Mouse (Mus musculus) limb, embryonic 14.5 days (tissue): Measurements from ENCODE around the gene Gm20425. TPM values are rescaled to one million over a fixed set of nuclear protein-coding genes. Genes with fewer than 3 reads are reported as not detected.

Source experiments
- ATAC-seq: fragments of 200-750 bp; cut with Nextera tagmentation; 2 replicates; pipeline ENCODE4 v1.8.0; 2017; ENCODE audit warnings: low read depth, moderate number of reproducible peaks, moderate TSS enrichment; ENCODE audit not compliant: low FRiP score
- DNase-seq: peaks from one replicate; pipeline ENCODE4 v3.0.0-alpha.2; 2015; ENCODE audit warnings: low spot score
- H3K27ac ChIP-seq: fragments of 300-500 bp; sonication (generic); replicated peaks from 2 replicates; pipeline ENCODE4 v1.5.1; 2014; ENCODE audit warnings: low read depth, mild to moderate bottlenecking, low read length, moderate library complexity, mixed read lengths
- H3K27me3 ChIP-seq: fragments of 300-500 bp; sonication (generic); 2 replicates; pipeline ENCODE4 v1.6.1; 2014; ENCODE audit warnings: low read length, mixed read lengths; ENCODE audit not compliant: control insufficient read depth, insufficient read depth
- H3K36me3 ChIP-seq: fragments of 300-500 bp; sonication (generic); 2 replicates; pipeline ENCODE4 v1.6.1; 2014; ENCODE audit warnings: mild to moderate bottlenecking, low read length, moderate library complexity, mixed read lengths; ENCODE audit not compliant: control insufficient read depth, insufficient read depth
- H3K4me1 ChIP-seq: fragments of 300-500 bp; sonication (generic); 2 replicates; pipeline ENCODE4 v1.6.1; 2014; ENCODE audit warnings: antibody characterized with exemption, low read length, mixed read lengths; ENCODE audit not compliant: control insufficient read depth, insufficient read depth
- H3K4me2 ChIP-seq: fragments of 300-500 bp; sonication (generic); replicated peaks from 2 replicates; pipeline ENCODE4 v1.6.1; 2014; ENCODE audit warnings: low read depth, mild to moderate bottlenecking, low read length, moderate library complexity; ENCODE audit not compliant: severe bottlenecking
- H3K4me3 ChIP-seq: fragments of 300-500 bp; sonication (generic); replicated peaks from 2 replicates; pipeline ENCODE4 v1.5.1; 2014; ENCODE audit warnings: low read length
- H3K9ac ChIP-seq: fragments of 300-500 bp; sonication (generic); 2 replicates; pipeline ENCODE4 v1.6.1; 2014; ENCODE audit warnings: mild to moderate bottlenecking, low read depth, low read length, moderate library complexity; ENCODE audit not compliant: severe bottlenecking
- H3K9me3 ChIP-seq: fragments of 300-500 bp; sonication (generic); 2 replicates; pipeline ENCODE4 v1.6.1; 2016; ENCODE audit warnings: low read length; ENCODE audit not compliant: control insufficient read depth
- POLR2A ChIP-seq: fragments of 200-500 bp; IDR thresholded peaks from 2 replicates; pipeline ENCODE4 v1.8.0; 2012; ENCODE audit warnings: inconsistent platforms, mild to moderate bottlenecking, moderate library complexity, borderline replicate concordance; ENCODE audit not compliant: insufficient read depth, insufficient read length; ENCODE audit errors: extremely low read depth
- WGBS: fragments of 180-500 bp; shearing (Covaris S2); extraction: QIAGEN DNeasy Blood & Tissue Kit; methylation state at CpG from one replicate; pipeline ENCODE4 v1.1.7; 2014; 5-methylcytosine and 5-hydroxymethylcytosine counted together
- polyA plus RNA-seq, 2 experiments: library from polyadenylated mRNA; depleted of rRNA in 1 of 2; stranded (reverse) in 1 of 2; unstranded in 1 of 2; fragments of >200 nt; fragmentation: Nextera tagmentation in 1 of 2; extraction: Ambion mirVana in 1 of 2; gene quantifications; 2 replicates each; pipeline versions ENCODE4 v1.2.1 to v1.2.3; 2012 to 2014

Gene Gm20425
- polyA plus RNA-seq, 2 experiments: 0.45 TPM; not detected in 1

DNA sequence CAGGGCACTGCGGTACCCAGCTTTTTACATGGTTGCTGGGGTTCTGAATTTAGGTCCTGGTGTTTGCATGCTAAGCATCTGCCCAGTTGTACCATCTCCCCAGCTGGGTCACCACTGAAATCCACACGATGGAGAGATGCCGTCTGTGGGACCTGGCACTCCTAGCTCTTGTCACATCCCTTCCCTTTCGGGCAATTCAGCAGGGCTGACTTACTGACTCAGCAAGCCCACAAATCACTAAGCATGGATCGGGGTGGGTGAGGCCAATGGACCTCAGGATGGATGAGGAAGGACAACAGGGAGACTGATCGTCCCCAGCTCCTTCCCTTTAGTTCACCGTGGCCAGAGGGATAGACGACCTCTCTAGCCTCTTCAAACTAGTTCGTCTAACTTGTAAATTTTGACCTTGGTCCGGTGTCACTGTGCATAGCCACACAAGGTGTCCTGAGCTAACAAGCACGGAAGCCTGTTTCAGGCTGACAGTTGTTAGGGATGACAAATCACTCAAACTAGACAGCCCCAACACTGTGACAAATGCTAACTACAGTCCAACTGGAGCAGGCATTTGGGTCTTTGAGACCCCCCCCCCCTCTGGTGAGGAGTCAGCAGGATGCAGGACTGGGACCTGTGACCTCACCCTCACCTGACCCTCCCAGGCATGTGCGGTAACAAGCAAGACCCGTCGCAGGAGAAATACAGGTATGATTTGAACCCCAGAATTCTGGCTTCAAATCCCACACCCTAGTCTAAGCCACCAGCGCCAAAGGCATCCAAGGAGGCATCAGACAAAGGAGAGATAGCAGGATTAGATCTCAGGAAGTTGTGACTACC lies 855 bp downstream of the Gm20425 start:
- Histone ChIP-seq H3K4me3 (no peak overlapping the region), H3K9ac (no peak overlapping the region), H3K4me1 (0 out of 2 replicates have a peak, but pooled peaks cover 3% of the 10 kb centered on the region), H3K27ac (no peak overlapping the region), H3K4me2 (no peak overlapping the region), H3K36me3 (no peaks in the 10 kb centered on the region), H3K27me3 (no peaks in the 10 kb centered on the region), H3K9me3 (no peaks in the 10 kb centered on the region)
- WGBS: 78% methylated on average over 15 of the region's 15 CpGs
- no peak for ATAC-seq
- TF ChIP-seq POLR2A: no peak
- no peak for DNase-seq

- H3K4me2 ChIP-seq: no peak overlapping the region
- ATAC-seq: no peak
- TF ChIP-seq POLR2A: no peak
- H3K4me1 ChIP-seq: 0 out of 2 replicates have a peak, but pooled peaks cover 3% of the 10 kb centered on the region
- no peak overlapping the region for H3K9ac ChIP-seq
- WGBS: 76% methylated on average over 13 of the region's 13 CpGs
- no peaks in the 10 kb centered on the region for H3K9me3 ChIP-seq
- no peak for DNase-seq
- H3K4me3 ChIP-seq: no peak overlapping the region
- no peak overlapping the region for H3K27ac ChIP-seq
- no peaks in the 10 kb centered on the region for H3K27me3 ChIP-seq
- H3K36me3 ChIP-seq: no peaks in the 10 kb centered on the region
Observed at GRCm38 (mm10) chr9:103228370-103229003, 1.6 kb downstream of the Gm20425 start.

- no peak overlapping the region for H3K4me3 ChIP-seq
- H3K27ac ChIP-seq: no peak overlapping the region
- H3K9me3 ChIP-seq: no peaks in the 10 kb centered on the region
- no peaks in the 10 kb centered on the region for H3K36me3 ChIP-seq
- H3K27me3 ChIP-seq: no peaks in the 10 kb centered on the region
- 85% methylated on average over 16 of the region's 16 CpGs for WGBS
- TF ChIP-seq POLR2A: no peak
- no peak for ATAC-seq
- no peak for DNase-seq
- 0 out of 2 replicates have a peak, but pooled peaks cover 3% of the 10 kb centered on the region for H3K4me1 ChIP-seq
- no peak overlapping the region for H3K4me2 ChIP-seq
- no peak overlapping the region for H3K9ac ChIP-seq
Observed at GRCm38 (mm10) chr9:103227760-103228159, 2.3 kb downstream of the Gm20425 start.

DNA sequence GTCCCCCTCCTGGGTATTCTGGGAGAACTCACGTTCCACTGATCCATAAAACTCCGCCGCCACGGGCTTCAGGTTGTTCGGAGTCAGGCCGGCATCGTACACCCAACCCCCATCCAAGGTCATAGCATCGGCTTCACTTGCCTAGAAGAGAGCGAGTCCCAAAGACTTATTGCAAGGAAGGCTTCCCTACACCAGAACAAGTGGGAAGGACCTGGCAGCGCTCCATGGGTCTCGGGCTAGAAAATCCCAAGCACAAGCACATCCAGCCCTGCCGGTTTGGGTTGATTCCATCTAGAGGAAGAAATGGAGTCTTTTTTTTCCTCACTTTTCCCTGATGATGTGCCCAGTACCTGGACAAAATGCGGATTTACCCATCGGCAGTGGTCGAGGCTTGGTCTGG lies 3.3 kb downstream of the Gm20425 start:
- WGBS: 88% methylated on average over 15 of the region's 15 CpGs
- no peak for DNase-seq

GRCm38 (mm10) chr9:103225464-103225863 lies 4.6 kb downstream of the Gm20425 start:
- Histone ChIP-seq H3K27me3 (no peaks in the 10 kb centered on the region), H3K4me1 (0 out of 2 replicates have a peak, but pooled peaks cover 2% of the 10 kb centered on the region), H3K4me3 (no peak overlapping the region), H3K9me3 (no peaks in the 10 kb centered on the region), H3K9ac (no peak overlapping the region), H3K4me2 (no peak overlapping the region), H3K36me3 (no peaks in the 10 kb centered on the region), H3K27ac (no peak overlapping the region)
- 58% methylated on average over 3 of the region's 3 CpGs for WGBS
- TF ChIP-seq POLR2A: no peak
- ATAC-seq: no peak
- DNase-seq: no peak

More for the DNA sequence above, 3.3 kb downstream of the Gm20425 start:
- H3K27ac ChIP-seq: no peak overlapping the region
- no peak overlapping the region for H3K4me2 ChIP-seq
- no peak overlapping the region for H3K4me3 ChIP-seq
- H3K4me1 ChIP-seq: 0 out of 2 replicates have a peak, but pooled peaks cover 3% of the 10 kb centered on the region
- ATAC-seq: no peak
- TF ChIP-seq POLR2A: no peak
- no peak overlapping the region for H3K9ac ChIP-seq
- H3K9me3 ChIP-seq: no peaks in the 10 kb centered on the region
- H3K27me3 ChIP-seq: no peaks in the 10 kb centered on the region
- no peaks in the 10 kb centered on the region for H3K36me3 ChIP-seq
